Mouse (Mus musculus) megakaryocyte, embryonic 14.5 days (primary cell): ENCODE results near the gene Map4k3.

Source experiments
- FLI1 ChIP-seq: IDR thresholded peaks from 2 replicates; pipeline ENCODE4 v1.6.1; 2012; ENCODE audit warnings: low read length, inconsistent platforms, mixed read lengths
- GATA1 ChIP-seq: IDR thresholded peaks from 3 replicates; pipeline ENCODE4 v1.6.1; 2012; ENCODE audit warnings: mixed read lengths, low read length, inconsistent platforms, borderline replicate concordance

DNA sequence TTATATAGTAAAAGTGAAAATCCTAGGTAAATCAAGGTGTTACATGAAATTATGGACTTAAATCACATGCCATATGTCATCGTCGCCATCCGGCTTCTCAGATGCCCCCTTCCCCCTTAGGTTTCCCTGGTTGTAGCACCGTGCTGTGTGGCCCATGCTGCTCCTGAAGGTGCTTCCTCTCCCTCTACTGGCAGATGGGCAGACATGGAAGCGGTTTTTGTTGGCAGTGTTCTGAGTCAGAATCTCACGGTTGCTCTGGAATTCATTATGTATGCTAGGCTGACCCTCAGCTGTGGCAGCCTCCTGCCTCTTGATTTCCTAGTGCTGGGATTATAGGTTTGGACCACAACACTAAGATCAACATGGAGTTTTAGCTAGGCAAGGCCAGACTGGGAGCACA, 191.1 kb downstream of the Map4k3 start:
- TF ChIP-seq FLI1 = no peak
- no peak for TF ChIP-seq GATA1
